Mouse (Mus musculus): ENCODE data around the gene Pdzd2. TPM values are rescaled to one million over a fixed set of nuclear protein-coding genes. Genes with fewer than 3 reads are reported as not detected.

The Pdzd2 gene
- total RNA-seq, 2 experiments from 2014 or later: 136 to 185 TPM

DNA sequence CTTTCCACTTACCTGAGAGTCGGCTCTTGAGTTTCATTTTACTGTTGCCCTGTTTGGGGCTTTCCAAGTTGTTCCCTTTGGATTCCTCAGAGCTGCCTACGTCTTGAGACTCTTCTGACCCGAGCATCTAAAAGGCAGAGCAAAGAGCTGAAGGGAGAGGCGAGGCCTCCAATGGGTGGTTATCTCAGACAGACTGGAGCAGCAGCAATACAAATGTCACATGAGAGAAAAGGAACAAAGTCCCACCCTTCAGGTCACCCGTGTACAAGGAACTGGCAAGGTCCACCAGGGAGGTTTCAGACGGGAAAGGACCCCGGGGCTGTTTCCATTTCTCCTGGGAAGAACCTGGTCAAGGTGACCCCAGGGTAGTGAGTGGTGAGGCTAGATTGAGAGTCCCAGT is 320.3 kb downstream of the Pdzd2 start:
- DNase-seq: no peak
- intact Hi-C loops (cut with DNase I): no loop called here

DNA sequence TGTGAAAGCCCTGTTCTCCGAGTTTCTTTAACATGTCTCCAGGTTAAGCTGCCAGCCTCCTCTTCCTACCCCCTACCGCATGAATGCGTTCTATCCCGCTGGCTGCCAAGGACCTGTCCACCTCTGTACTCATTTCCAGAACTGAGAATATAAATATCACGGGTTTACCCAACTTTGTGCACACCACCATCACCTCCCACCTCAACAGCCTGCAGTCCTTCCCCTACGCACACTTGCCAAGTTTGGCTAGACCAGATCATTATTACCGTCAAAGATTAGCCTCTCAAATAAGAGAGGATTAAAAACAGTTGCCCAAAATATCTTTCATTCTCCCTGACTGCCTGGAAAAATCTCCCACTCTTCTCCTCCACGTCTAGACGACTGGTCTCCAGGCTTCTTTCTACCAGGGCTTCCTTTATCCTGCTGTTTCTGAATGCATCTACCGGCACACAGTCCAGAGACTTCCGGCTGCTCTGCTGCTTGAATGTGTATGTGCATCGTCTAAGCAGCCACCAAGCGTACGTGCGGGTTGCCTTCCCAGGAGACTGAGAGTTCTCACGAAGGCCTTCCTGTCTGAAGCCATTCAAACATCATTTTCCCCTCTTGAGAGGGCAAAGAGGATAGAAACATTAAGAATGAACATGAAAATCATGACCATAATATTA is 324.1 kb downstream of the Pdzd2 start:
- peak; percentile 28 to 33 for DNase-seq
- intact Hi-C loops (cut with DNase I): no loop called here

GRCm38 (mm10) chr15:12414696-12415095 is 325.0 kb downstream of the Pdzd2 start:
- intact Hi-C loops (cut with DNase I): no loop called here
- no peak for DNase-seq

- intact Hi-C loops (cut with DNase I): no loop called here
- DNase-seq: no peak
Measured at GRCm38 (mm10) chr15:12408205-12408604, 331.5 kb downstream of the Pdzd2 start.

GRCm38 (mm10) chr15:12405592-12405991 is 334.1 kb downstream of the Pdzd2 start:
- intact Hi-C loops (cut with DNase I): no loop called here
- no peak for DNase-seq

DNA sequence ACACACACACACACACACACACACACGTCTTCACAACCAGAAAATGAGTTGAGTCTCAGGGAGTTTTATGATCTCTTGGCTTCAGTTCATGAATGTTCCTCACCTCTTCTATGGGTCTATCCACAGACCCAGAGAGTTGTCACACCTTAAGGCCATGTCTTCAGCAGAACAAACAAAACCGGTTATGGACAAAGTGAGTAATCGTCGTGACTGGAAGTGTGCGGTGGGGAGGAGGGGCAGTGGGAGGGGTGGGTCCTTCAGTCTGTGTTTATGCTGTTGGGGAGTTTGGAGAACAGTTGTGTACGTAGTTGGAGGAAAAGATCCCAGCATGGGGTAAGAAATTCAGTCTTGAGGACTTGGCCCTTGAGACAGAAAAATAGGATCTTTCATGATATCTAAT is 342.7 kb downstream of the Pdzd2 start:
- DNase-seq: no peak
- intact Hi-C loops (cut with DNase I): no loop called here

GRCm38 (mm10) chr15:12394758-12395157 is 345.0 kb downstream of the Pdzd2 start:
- no peak for DNase-seq
- intact Hi-C loops (cut with DNase I): no loop called here

DNA sequence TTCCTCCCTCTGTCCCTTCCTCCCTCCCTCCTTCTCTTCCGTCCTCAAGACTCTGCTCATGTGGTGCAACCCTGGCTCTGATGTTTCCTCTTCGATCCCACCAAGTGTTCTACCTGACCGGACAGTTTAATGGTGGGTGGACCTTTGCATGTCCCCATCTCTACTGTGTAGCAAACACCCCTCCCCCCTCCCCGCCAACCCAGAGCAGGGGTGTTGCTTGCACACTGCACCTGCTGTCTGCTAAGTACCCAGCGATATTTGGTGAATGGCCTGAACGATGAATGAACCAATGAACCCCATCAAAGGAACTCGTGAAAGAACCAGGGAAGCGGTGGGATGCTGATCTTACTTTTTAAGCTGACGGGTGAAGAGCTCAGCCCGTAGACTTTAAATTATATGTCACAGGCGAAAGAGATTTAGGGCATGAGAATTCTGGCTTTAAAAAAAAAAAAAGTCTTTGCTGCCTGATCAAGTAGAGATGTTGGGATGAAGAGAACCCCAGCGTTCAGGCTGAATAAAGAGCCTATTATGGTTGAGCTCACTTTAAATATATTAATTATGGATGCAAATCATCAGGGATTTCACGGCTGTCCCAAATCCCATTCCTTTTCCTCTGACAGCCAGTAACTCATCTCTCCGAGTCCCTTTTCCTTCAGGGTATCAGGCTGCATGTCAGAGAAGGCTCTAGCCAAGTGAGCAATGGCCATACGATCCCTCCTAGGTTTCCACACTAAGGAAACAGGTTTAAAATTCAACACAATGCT is 350.8 kb downstream of the Pdzd2 start:
- no peak for DNase-seq
- intact Hi-C loops (cut with DNase I): no loop called here

GRCm38 (mm10) chr15:12384679-12385078 is 355.0 kb downstream of the Pdzd2 start:
- intact Hi-C loops (cut with DNase I): loop anchor here (5.0 kb wide), 1 partner anchor 108 kb away; no protein-coding TSS in a partner anchor
- no peak for DNase-seq

DNA sequence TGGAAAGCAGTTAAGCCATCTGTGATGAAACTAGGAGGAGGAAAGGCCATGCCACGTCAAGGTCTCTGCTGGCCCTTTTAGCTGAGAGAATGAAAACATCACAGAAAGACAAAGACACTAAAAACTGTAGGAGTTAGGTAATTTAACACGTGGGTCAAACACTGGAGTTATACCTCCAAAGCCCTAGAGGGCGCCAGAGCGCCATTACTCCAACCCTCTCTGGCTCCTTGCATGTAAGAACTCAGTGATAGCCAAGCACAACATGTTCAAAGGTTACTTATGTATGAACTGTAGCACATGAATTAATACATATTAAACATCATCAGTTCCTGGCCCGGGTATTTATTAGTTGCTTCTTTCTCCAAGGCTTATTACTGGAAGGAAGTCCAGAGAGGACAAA is 359.2 kb downstream of the Pdzd2 start:
- peak; percentile 57 to 68 for DNase-seq
- intact Hi-C loops (cut with DNase I): loop anchor here (5.0 kb wide), 1 partner anchor 112 kb away; no protein-coding TSS in a partner anchor

DNA sequence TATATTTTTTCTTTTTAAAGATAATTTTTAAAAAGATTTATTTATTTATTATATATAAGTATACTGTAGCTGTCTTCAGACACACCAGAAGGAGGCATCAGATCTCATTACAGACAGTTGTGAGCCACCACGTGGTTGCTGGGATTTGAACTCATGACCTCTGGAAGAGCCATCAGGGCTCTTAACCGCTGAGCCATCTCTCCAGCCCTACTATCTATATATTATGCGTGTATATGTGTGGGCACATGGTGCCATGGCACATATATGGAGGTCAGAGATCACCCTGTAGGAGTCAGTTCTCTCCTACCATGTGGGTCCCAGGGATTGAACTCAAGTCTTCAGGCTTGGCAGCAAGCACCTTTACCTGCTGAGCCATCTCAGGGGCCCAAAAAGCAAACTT is 359.7 kb downstream of the Pdzd2 start:
- DNase-seq: no peak
- intact Hi-C loops (cut with DNase I): loop anchor here (5.0 kb wide), 1 partner anchor 112 kb away; no protein-coding TSS in a partner anchor

GRCm38 (mm10) chr15:12377800-12378199 is 361.9 kb downstream of the Pdzd2 start:
- no peak for DNase-seq
- intact Hi-C loops (cut with DNase I): loop anchor here (10.0 kb wide), 1 partner anchor 403 kb away; no protein-coding TSS in a partner anchor

DNA sequence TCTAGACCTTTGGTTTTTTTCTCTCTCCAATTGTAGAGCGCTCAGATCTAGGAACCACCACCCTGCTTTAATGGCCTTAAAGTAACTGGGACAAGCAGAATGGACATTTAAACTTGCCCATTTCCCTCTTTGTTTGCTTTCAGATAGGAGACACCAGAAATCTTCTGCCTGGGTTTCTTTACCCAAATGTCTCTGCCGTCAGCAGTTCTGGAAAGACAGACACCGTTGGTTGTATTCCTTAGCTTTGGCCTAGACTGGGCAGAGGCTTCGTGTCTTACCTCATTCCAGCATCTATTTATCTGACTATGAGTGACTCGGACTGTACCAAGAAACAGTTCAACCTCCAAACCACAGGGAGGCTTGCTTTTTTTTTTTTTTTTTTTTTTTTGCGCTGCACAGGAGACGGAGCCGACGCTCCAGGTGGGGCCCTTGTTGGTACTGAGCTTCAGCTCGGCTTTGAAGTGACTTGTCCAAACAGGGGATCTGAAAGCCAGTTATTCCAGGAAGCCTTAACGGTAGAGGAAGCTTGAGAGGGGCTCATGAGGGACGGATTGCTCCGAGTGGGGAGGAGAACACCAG is 363.1 kb downstream of the Pdzd2 start:
- no peak for DNase-seq
- intact Hi-C loops (cut with DNase I): loop anchor here (10.0 kb wide), 1 partner anchor 402 kb away; no protein-coding TSS in a partner anchor

DNA sequence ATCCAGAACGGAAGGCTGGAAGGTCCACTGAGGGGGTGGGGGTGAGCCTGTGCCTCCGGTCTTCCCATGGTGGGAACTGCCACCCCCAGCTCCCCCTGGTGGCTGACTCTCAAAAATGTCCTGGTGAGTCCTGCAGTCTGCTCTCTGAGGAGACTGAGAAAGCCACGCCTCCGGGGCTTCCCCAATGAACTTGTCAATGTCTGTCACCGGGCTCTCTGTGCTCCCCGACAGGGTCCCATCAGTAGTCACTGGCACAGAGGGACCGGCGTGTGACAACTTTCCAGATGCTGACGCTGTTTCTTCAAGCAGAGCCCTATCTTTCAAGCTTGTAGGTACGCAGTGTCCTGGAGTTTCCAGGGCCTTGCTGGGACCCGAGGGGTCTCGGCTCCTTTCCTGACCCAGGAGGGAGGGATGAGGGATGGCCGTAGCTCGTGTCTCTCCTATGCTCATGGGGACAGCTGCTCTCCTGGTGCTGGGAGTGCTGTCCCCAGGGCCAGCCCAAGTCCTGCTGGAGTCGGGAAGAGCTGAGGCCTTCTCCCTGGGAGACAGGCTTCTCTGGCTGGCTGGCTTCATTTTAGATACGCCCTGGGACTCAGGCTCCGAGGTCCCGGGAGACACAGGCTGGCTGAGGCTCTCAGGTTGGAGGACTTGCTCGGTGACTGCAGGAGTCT is 363.9 kb downstream of the Pdzd2 start:
- intact Hi-C loops (cut with DNase I): loop anchor here (2.0 to 10.0 kb wide), 2 partner anchors 201 to 401 kb away; no protein-coding TSS in a partner anchor
- DNase-seq: peak; percentile 87 to 93

GRCm38 (mm10) chr15:12374916-12375315 is 364.8 kb downstream of the Pdzd2 start:
- no peak for DNase-seq
- intact Hi-C loops (cut with DNase I): loop anchor here (2.0 to 10.0 kb wide), 4 partner anchors 103 to 400 kb away; no protein-coding TSS in a partner anchor

GRCm38 (mm10) chr15:12373918-12374317 is 365.8 kb downstream of the Pdzd2 start:
- no peak for DNase-seq
- intact Hi-C loops (cut with DNase I): loop anchor here (2.0 to 10.0 kb wide), 4 partner anchors 102 to 399 kb away; no protein-coding TSS in a partner anchor

DNA sequence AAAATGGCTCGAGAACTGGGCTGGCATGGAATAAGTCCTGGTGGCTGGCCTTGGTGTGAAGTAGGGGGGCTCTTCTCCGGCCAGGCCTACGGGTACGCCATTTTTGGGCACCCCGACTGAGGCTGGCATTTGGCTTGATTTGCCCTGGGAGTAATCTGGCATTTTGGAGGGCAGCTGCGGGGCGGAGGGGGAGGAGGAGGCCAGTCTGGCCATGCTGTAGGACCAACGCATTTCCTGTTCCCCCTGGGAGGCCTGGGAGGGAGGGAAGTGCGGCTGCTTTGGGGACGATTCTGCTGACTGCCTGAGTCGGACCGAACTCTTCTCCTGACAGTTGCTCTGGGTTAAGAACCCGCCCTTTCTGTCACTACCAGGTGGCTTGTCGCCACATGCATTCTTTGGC is 366.2 kb downstream of the Pdzd2 start:
- DNase-seq: no peak
- intact Hi-C loops (cut with DNase I): loop anchor here (5.0 to 10.0 kb wide), 3 partner anchors 101 to 399 kb away; no protein-coding TSS in a partner anchor

DNA sequence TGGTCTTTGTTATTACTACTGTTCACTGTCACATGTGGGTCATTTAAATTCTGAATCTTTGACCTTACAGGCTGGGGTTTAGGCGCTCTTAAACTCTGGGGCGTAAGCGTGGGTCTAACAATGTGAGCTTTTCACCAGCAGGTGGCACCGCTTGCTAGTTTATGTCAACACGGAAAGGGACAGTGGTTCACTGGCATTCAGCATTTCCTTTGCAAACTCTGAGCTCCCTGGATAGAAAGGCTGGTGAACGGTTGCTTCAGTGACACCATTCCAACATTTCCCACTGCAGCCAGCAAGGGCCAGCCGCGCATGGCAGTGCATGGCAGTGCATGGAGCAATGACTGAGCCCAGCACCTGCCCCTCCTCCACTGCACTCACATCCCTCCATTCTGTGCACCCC is 368.5 kb downstream of the Pdzd2 start:
- DNase-seq: peak; percentile 65 to 81
- intact Hi-C loops (cut with DNase I): loop anchor here (5.0 to 10.0 kb wide), 3 partner anchors 99 to 396 kb away; no protein-coding TSS in a partner anchor

DNA sequence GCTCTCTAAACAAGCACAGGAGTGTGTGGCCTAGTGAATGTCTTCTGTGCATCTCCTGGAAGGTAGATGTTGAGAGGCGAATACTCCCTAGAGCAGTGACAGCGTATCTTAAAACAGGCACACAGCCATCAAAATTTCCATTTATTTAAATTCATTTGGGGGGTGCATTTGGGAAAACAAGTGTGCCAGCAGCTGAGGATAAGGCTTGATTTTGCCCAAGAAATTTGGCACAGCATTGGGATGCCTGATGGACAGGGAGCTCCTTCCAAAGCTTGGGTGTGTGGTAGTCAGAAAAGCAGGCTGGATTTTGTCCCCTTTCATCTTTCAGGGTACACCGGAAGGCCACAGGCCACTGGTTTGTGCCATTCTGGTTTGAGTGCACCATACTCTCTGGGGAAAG is 369.6 kb downstream of the Pdzd2 start:
- no peak for DNase-seq
- intact Hi-C loops (cut with DNase I): loop anchor here (5.0 to 10.0 kb wide), 3 partner anchors 98 to 395 kb away; no protein-coding TSS in a partner anchor

GRCm38 (mm10) chr15:12368850-12369249 is 370.9 kb downstream of the Pdzd2 start:
- no peak for DNase-seq

More at GRCm38 (mm10) chr15:12368850-12369249, 370.9 kb downstream of the Pdzd2 start:
- intact Hi-C loops (cut with DNase I): loop anchor here (2.0 kb wide), 1 partner anchor 426 kb away; no protein-coding TSS in a partner anchor
